Mouse (Mus musculus): ENCODE data around the gene Hes1. TPM values are rescaled to one million over a fixed set of nuclear protein-coding genes. Genes with fewer than 3 reads are reported as not detected.
A peak's percentile ranks its signal among the peaks of the same experiment; 100 is the strongest.

The Hes1 gene
- 10 to 100 TPM; 21.8 to 37.1 (median 23.1) TPM for total RNA-seq (2022)

DNA sequence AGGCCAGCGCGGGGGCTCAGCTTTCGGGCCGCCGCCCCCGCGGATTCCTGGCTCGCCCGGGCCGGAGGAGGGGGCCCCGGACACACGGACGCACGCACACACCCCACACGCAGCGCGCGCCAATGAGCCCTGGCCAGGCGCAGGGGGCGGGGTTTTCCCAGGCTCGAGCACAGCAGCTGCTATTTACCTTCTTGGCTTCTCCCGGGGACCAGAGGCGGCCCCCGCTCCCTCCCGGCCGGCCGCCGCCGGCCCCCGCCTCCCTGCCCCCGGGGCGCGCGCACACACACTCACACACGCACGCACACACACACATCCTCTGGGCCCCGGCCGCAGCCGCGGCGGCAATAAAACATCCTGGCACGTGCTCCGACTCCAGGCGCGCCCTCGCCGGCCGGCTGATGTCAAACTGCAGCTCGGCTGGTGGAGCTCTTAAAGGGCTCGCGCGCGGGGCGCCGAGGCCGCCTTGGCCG, at the start of gene Hes1:
Gene Hes1 (plus strand): TSS at position 401 of the 470 bp plus-strand sequence.
- DNase-seq (ENCODE audit: low spot score in 2 of 2): peak; percentile 68 to 74

DNA sequence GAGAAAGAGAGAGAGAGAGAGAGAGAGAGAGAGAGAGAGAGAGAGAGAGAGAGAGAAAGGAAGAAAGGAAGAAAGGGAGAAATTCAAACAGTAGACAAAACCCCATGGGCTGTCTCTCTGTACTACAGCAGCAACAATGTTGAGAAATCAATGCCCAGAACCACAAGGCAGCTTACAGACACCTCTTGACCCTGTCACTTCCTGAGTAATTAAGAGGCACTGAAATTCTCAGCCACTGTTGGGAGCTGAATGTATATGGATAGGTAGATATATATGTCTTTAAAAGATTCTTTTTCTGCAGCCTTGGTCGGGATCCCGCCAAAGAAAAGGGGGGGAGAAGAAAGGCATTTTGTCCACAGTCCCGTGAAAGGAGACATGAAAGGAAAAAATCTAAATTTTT, 48.1 kb upstream of the Hes1 start:
- DNase-seq (ENCODE audit: low spot score in 2 of 2): no peak

DNA sequence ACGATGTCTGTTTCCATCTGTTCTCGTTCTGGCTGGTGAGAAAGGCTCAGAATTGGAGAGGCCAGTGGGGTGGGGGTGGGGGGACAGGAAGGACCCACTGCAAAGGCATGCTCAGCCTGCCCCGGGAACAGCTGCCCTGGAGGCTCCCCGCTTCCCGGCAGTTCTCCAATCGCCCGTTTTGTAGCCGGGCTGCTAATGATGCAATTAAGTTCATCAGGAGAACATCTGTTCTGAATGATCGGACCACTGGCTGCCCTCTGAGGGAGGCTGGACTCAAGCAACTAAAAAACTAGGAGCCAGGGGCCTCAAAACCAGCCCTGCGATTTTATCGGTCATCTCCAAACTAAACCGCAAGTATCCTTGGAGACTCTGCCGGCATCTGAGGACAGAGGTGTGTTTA, 44.1 kb upstream of the Hes1 start:
- DNase-seq (ENCODE audit: low spot score in 2 of 2): no peak

DNA sequence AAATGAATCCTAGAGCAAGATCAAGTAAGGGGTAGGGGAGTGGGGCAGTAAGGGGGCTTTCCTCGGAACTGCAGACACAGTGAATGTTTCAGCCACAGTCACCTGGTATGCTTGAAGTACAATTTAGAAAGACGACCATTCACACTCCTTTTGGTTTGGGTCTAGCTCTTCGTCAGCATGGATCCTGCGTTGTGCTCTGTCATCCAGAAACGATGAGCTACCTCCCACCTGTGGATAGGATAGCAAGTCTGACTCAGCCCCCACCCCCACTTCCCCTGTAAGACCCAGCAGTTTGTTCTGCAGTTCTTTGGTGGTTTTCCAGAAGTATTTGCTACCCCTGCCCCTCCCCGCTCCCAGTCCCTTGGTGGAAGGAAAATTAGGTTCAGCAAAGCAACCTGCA, 41.8 kb upstream of the Hes1 start:
- DNase-seq (ENCODE audit: low spot score in 2 of 2): no peak

DNA sequence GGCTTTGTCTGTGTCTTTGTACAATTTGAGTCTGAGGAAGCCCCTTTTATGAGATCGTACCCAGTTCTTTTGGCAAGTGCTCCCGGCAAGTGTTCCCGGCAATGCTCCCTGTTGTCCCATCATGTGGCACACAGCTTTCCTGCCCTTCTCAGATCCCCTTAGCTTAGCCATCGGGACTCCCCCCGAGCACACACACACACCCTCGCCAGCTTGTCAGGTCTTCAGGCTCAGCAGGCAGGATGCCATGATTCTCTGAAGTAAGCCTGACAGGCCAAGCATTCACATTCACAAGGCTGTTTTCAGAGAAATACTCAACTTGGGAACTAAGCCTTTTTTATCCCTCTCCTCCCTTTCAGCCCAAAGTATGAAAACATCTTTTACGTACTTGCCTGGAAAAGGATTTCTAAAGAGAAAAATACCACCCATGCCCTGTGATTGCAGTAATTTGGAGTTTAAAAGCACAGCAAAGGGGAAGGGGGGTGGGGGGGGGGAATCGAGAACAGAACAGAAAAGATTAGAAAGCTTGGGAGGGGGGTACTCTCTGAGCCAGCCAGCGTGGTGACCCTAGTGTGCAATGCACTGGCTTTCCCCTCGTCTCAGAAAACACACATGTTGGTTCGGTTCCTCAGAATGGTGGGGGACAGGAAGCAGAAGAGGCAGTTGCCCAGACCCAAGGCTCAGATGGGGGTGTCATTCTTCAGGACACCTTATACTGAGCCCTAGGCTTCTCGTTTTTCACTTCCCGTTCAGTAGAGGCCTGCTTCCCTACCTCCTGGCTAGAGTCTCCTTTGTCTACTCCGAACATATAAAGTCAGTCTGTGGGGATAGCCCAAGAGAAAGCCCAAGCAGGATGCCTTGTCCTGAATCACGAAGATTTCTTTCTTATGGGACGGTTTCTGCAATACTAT, 41.0 kb upstream of the Hes1 start:
- DNase-seq (ENCODE audit: low spot score in 2 of 2): no peak

DNA sequence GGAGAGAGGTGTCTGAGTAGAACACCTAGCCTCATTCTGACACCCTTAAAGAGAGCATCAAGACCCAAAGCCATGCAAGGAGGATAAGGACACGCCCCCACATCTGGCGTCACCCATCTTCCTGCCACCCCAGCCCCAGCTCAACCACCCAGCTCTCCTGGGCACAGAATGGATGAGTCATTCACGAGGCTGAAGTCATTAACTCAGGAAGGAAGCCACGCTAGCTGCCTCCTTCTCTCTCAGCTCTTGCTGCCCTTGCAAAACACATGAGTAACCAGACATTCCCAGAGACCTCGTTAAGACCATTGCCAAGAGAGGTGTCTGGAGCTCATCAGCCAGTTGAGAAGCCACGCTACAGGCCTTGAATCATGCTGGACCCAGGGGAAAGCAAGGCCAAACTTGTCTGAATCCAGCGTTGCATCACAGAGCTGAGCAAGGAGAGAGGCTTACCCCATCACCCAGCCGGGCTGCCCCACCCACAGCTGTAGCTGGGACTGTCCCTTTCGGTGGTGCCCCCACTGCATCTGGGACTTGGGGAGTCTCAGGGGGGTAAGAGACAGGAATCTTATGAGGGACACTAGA, 39.4 kb upstream of the Hes1 start:
- DNase-seq (ENCODE audit: low spot score in 2 of 2): no peak

DNA sequence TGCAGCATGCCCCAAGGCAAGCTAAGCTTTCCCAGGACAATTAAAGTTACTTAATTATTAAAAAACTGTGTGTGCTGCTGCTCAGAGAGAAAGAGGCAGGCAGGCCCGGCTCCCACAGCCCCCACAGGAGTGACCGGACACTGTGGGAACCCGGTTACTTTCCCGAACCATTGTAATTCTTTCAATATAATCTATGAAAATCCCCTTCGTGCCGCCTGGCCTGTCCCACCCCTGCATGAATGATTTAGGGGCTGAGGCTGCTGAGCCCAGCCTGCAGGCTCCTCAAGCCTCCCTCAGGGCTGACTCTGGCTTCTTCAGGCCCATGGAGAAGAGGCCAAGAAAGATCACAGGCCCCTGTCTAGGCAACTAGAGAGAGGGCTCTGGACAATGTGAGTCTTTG, 36.0 kb upstream of the Hes1 start:
- no peak for DNase-seq (ENCODE audit: low spot score in 2 of 2)

DNA sequence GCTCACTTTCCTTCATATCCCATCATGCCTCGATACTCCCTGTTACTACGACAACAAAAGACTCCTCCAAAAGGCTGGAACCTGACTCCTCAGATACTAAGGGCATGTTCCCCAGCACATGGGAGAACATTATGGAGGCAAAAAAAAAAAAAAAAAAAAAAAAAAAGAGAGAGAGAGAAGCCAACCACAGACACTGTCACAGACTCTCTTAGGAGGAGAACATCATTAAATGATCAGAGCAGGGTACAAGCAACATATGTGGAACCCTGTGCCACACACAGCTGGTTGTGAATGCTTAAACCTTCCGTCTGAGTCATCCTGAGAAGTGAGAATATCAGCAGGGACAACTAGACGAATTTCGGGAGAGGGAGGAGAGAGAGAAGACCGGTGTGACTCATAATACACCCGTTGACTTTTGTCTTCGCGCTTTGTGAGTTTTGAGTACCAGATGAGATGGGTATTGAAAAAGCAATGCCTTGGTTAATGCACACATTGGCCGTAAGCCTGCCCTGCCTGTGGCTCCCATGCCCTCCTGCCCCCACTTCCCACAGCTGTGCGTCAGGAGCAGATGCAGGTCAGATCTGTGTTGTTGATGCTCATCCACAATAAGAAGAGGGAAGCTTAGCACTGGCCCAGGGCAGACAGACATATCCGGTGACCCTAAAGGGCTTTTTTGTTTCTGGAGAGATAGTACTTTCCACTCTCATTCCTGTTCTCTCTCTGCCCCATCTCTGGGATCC, 34.8 kb upstream of the Hes1 start:
- no peak for DNase-seq (ENCODE audit: low spot score in 2 of 2)

DNA sequence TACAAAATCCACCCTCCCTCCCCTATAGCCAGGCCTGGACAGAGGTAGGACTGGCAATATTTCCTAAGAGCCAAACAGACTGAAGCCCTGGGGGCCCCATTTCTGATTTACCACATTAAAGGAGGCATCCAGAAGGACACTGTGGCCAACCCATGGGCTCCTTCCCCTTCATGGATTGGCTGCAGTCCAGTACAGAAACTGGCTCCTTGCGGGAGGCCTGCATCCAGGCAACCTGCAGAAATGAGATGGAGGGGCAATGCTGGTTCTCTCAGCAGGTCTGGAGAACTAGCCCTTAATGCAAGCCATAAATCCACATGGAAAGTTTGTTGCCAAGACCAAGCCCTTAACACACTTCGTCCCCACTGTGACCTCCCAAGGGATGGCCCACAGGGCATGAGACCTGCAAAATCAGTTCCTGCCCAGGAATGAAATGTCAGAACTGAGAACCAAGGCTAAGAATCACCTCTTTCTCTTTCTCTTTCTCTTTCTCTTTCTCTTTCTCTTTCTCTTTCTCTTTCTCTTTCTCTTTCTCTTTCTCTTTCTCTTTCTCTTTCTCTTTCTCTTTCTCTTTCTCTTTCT, 31.8 kb upstream of the Hes1 start:
- DNase-seq (ENCODE audit: low spot score in 2 of 2): no peak

DNA sequence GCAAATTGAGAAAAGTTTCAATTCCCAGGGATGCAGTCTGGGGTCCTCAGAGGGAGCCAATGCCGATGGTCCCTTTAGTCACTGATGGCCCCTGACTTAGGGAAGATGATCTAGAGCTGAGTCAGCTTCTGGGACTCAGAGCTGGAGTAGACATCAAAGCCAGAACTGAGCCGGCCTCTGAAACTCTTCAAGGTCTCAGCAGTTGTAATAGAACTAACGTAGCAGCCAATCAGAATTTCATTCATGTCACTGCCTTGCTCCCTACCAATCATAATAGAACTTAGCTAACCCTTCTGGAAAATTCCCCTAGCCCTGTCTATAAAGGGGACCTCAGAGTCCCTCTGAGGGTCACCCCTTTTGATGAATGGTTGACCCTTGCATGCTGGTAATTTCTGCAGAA, 30.8 kb upstream of the Hes1 start:
- DNase-seq (ENCODE audit: low spot score in 2 of 2): no peak

DNA sequence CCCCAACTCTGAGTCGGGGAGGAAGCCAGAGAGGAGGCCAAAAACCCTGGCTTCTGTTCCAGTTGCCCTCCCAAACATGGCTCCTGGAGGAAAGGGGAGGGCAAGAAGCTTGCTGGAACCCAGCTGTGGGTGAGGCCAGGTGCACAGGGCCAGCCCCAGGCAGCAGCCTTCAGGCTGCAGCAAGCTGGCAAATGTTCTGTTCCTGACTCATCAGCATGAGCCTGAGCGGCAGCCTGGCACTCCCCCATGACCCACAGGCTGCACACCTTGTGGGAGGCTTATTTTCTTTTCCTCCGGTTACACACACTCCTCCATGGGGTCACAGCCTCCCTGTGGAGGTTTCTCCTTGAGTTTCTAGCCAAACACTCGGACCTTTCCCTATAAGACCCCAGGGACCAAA, 30.2 kb upstream of the Hes1 start:
- DNase-seq (ENCODE audit: low spot score in 2 of 2): no peak

DNA sequence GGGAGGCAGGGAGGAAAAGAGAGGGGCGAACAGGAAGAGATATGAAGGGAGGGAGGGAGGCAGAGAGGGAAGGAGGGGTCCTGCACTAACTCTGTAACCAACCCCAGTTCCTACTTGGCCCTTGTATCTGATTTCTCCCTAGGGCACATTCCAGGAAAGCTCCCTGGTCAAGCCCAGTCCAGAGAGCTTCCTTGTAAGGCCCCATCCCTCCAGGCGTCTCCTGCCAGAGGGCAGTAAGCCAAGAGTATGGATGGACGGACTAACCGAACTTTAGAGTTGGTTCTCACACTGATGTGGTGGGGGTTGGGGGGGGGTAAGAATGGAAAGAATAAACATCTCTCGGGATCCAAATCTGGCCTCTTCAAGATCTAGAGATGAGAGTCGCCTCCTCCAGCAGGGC, 29.7 kb upstream of the Hes1 start:
- no peak for DNase-seq (ENCODE audit: low spot score in 2 of 2)

DNA sequence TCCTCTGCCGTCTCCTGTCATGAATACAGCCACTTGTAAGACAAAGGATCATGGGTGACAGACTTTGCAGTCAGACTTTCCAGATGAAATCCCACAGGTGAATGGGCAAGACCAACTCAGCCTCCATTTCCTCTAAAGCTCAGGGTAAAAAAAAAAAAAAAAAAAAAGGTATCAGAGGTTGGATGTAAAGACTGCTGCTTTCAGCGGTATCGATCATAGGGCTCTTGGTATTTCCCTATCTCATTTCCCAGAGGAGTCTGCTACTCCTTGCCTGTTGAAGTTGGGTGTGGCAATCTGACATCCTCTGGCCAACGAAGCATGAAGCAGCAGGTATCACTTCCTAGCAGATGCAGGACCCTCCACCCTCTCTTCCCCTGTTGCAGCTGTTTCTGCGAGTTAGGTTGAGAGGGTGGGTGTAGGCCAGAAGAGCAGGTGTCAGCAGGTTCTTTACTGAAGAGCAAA, 29.2 kb upstream of the Hes1 start:
- no peak for DNase-seq (ENCODE audit: low spot score in 2 of 2)

DNA sequence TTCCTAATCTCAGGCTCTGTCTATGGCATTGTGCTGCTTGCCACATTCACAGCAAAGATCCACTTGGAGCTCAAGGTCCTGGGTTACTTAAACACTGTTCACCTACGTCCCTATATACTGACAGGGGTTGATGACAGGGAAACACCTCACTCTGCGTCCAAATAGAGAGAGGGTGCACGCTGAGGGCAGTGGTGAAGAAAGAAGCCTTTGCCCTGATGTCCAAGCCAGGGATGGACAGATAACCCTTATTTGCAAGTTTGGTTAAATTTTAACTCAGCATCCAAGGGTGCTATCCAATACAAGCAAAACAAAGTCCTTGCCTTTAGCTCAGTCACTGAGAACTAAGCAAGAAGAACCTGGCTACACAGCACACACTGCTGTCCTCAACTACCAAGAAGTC, 28.1 kb upstream of the Hes1 start:
- DNase-seq (ENCODE audit: low spot score in 2 of 2): no peak

DNA sequence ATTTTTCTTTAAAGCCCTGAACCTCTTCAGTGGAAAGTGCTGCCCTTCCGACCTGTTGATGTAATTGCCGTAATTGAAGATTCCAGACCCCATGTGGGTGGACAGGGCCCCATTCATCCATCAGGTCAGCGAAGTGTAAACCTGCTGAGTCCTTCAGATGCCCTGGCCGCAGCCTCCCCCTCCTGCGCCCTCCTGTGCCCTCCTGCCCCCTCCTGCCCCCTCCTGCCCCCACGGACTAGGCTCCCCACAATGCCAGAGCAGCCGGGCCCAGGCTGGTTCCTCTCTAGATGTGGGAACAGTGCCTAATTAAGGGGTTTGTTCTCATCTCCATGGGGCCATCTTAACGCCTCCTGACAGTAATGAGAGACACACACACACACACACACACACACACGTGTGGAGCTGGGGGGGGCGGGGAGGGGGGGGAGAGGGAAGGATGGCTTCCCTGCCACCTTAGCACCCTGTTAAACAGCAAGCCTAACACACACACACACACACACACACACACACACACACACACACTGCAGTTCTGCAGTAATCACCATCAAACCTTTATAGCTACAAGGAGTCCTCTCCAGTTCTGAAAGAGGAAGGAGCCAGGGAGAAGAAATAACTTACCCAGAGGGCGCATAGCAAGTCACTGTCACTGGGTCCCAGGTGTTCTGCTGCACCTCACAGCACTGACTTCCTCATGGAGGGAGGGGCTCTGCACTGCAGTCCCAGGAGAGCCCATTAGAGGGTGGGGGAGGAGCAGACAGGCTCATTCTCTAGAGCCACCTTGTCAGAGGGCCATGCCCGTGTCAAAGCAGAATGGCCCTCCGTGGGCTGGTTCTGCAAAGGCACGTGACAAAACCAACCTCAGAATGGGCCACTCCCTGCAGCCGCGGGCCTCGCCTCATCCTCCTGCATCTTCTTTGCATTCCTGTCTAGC, 25.3 kb upstream of the Hes1 start:
- no peak for DNase-seq (ENCODE audit: low spot score in 2 of 2)

DNA sequence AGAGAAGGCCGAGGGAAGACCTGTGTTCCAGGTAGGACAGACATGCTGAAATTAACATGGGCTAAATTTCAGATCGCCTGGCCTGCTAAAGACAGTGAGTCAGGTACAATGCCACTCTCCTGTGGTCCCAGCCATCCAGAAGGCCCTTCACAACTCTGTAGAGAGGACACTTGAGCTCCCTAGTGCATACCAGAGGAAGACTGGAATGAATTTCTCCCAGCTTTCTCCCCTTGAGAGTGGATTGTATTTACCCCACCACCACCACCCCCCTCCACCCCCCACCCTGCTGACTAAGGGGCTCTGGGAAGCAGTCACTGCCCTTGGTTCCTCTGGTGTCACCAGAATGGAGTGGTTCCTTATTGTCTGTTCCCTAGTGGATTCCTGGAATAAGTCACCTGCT, 24.3 kb upstream of the Hes1 start:
- DNase-seq (ENCODE audit: low spot score in 2 of 2): no peak

DNA sequence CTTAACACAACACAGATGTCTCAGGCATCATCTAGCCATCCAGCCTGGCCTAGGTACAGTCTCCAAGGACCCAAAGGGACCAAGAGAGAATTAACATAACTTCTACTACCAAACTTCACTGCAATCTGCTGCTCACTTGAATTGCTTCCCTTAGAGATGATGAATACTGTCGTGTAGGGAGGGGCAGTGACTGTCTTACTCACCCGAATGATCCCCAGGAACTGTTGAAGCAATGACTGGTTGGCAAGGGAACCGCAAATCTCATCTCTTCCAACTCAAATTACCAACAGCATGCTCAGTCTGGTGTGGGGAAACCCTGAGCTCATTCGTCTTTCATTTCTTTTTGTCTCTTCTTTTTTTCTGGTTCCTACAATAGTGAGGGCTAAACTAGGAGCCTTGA, 21.3 kb upstream of the Hes1 start:
- DNase-seq (ENCODE audit: low spot score in 2 of 2): no peak

DNA sequence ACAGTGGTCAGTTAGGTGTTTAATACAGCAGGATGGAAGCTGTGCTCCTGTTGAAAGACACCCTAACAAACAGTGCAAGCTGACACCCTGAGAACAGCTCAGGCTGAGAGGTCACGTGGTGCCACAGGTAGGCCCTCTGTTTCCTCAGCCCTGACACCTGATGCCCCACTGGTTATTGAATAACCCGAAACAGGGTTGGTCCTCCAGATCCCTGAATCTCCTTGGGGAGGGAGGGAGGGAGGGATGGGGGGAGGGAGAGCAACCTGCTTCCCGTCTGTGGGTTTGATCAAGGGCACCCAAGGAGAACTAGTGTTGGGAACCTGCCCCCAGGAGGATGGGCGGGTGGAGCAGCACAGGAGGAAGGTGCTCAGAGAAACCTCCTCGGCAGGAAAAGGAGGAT, 18.6 kb upstream of the Hes1 start:
- no peak for DNase-seq (ENCODE audit: low spot score in 2 of 2)

DNA sequence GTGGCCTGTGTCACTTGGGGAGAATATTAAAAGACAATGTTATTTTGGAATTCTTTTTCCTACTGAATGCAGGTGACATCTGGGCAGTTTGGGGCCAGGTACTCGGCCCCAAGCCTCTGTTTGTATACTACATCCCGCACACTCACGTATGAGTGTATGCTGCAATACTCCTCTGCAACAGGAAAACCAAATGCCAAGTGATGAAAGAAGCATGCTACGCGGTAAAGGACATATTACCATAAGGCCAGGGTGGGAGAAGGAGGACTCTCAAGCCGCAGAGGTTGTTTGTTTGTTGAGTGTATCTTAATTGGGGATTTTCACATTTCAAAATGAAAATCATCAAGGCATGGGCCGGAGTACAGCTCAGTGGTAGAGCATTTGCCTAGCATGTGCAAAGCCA, 17.2 kb upstream of the Hes1 start:
- no peak for DNase-seq (ENCODE audit: low spot score in 2 of 2)

DNA sequence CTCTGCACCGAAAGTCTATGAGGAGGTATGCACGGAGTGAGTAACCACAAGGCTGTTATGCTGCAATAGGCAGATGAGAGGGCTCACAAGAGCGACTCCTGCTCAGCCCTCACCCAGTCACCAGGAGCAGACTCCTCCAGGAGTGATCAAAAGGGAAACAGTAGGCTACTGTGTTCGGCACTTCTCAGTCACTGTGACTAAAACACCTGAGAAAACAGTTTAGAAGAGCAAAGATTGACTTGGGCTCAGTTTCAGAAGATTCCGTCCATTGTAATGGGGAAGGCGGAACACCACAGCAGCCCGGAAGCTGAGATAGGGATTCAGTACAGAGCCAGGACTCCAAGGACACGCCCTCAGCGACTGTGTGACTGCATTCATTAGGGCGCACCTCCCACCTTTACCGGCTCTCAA, 16.8 kb upstream of the Hes1 start:
- no peak for DNase-seq (ENCODE audit: low spot score in 2 of 2)

Data from layer of hippocampus, adult 8-10 months (tissue).